Mouse (Mus musculus): Measurements from ENCODE around the gene Ovgp1. TPM values are rescaled to one million over a fixed set of nuclear protein-coding genes. Genes with fewer than 3 reads are reported as not detected.
"Not testable (repeated sequence)": the region's sequence is repeated elsewhere in the genome, so short reads cannot be mapped to it uniquely, and the experiment has no call there.

Gene Ovgp1
- total RNA-seq, 2 experiments from 2014 or later, result 0.26 to 0.69 TPM

- no peak for DNase-seq
Measured at GRCm38 (mm10) chr3:105994730-105995129, 21.2 kb downstream of the Ovgp1 start.

DNA sequence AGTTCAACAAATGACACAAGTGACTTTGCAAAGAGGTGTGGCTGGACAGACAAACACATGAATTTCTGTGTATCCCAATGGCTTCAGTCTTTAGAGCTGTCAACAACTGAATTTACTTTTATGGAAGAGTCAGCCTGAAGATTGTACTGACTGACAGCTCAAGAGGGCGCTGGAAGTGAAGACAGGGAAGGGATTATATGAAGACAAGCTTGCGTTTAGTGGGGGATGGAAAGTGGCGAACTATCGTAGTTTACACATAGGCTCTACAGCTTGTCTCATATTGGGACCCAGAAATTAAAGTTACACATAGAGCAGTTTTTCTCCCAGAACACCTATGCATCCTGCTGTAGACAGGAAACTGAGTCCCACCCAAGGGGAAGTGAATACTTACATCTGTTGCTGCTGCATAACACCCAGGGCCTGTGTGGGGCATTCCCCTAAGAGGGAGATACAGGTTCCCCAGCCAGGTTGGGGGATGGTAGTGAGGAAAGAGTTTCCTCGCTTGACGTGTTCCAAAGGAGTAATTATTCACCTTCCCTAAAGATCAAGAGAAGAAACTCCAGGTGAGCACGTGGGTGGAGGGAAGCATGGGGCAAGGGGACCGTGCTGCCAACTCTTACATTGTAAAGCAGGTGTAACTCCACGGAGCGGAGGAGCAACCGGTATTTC, 27.3 kb downstream of the Ovgp1 start:
- no peak for DNase-seq

- DNase-seq, result peak in 1 of 2 experiments; percentile 3
Measured at GRCm38 (mm10) chr3:106001416-106002370, 28.2 kb downstream of the Ovgp1 start.

- not testable (repeated sequence) for DNase-seq
Measured at GRCm38 (mm10) chr3:106003360-106003759, 29.8 kb downstream of the Ovgp1 start.

- DNase-seq, result no peak
Measured at GRCm38 (mm10) chr3:106014546-106014945, 41.0 kb downstream of the Ovgp1 start, which contains the start of gene Pifo. Gene Pifo, minus strand, starts transcription at chr3:106014646.

GRCm38 (mm10) chr3:106021840-106022239, 48.3 kb downstream of the Ovgp1 start:
- DNase-seq, result no peak

- no peak for DNase-seq
Measured at GRCm38 (mm10) chr3:106024135-106024534, 50.6 kb downstream of the Ovgp1 start.

- DNase-seq, result no peak
Measured at GRCm38 (mm10) chr3:106032781-106033180, 59.3 kb downstream of the Ovgp1 start, which contains the start of gene Chil5. Gene Chil5, minus strand, starts transcription at chr3:106032814.

Other genes with a start within 250 kb of the Ovgp1 start
- 100 to 1,000 TPM; 192 to 211 TPM for gene Rap1a, start 172.4 kb upstream of the Ovgp1 start, total RNA-seq (2021)
- under 1 TPM in 1 of 2 experiments, not detected in 1; 0.40 TPM for gene Adora3, start 102.9 kb upstream of the Ovgp1 start, total RNA-seq (2021)
- under 1 TPM in 1 of 2 experiments, not detected in 1; 0.33 TPM for gene Tmigd3, start 102.8 kb upstream of the Ovgp1 start, total RNA-seq (2021)
- under 1 TPM; 0.66 to 0.76 TPM for gene I830077J02Rik, start 41.0 kb upstream of the Ovgp1 start, total RNA-seq (2021)
- gene Wdr77, start 14.3 kb upstream of the Ovgp1 start, total RNA-seq (2021), result 10 to 100 TPM; 65.5 to 68.3 TPM
- 100 to 1,000 TPM; 351 to 362 TPM for gene Atp5f1, start 13.6 kb upstream of the Ovgp1 start, total RNA-seq (2021)
- not detected for gene Pifo, start 40.9 kb downstream of the Ovgp1 start, total RNA-seq (2021)
- not detected for gene Chil5, start 59.1 kb downstream of the Ovgp1 start, total RNA-seq (2021)
- not detected for gene Chia1, start 139.5 kb downstream of the Ovgp1 start, total RNA-seq (2021)
- not detected for gene Chil3, start 193.9 kb downstream of the Ovgp1 start, total RNA-seq (2021)
- gene Chil4, start 245.8 kb downstream of the Ovgp1 start, total RNA-seq (2021), result not detected